Mouse (Mus musculus): ENCODE data around the gene Olfr1053. TPM values are rescaled to one million over a fixed set of nuclear protein-coding genes. Genes with fewer than 3 reads are reported as not detected.

Olfr1053 gene
- polyA plus RNA-seq, 2 experiments: not detected

Other genes starting within 250 kb of the Olfr1053 start
- gene Olfr1036, start 241.3 kb downstream of the Olfr1053 start, polyA plus RNA-seq (2012; rRNA removed): not detected in 2 replicates
- gene Olfr1036, start 241.3 kb downstream of the Olfr1053 start, polyA plus RNA-seq (2014; fragmentation: Nextera tagmentation; extraction: Ambion mirVana): not detected in 2 replicates
- not detected in 2 replicates for gene Olfr1037, start 227.9 kb downstream of the Olfr1053 start, polyA plus RNA-seq (2012; rRNA removed)
- gene Olfr1037, start 227.9 kb downstream of the Olfr1053 start, polyA plus RNA-seq (2014; fragmentation: Nextera tagmentation; extraction: Ambion mirVana): not detected in 2 replicates
- gene Olfr1039, start 179.4 kb downstream of the Olfr1053 start, polyA plus RNA-seq (2012; rRNA removed): not detected in 2 replicates
- gene Olfr1039, start 179.4 kb downstream of the Olfr1053 start, polyA plus RNA-seq (2014; fragmentation: Nextera tagmentation; extraction: Ambion mirVana): not detected in 2 replicates
- not detected in 2 replicates for gene Olfr1040, start 168.6 kb downstream of the Olfr1053 start, polyA plus RNA-seq (2012; rRNA removed)
- not detected in 2 replicates for gene Olfr1040, start 168.6 kb downstream of the Olfr1053 start, polyA plus RNA-seq (2014; fragmentation: Nextera tagmentation; extraction: Ambion mirVana)
- gene Olfr1042, start 153.4 kb downstream of the Olfr1053 start, polyA plus RNA-seq (2012; rRNA removed): not detected in 2 replicates
- gene Olfr1042, start 153.4 kb downstream of the Olfr1053 start, polyA plus RNA-seq (2014; fragmentation: Nextera tagmentation; extraction: Ambion mirVana): not detected in 2 replicates
- gene Olfr1043, start 147.8 kb downstream of the Olfr1053 start, polyA plus RNA-seq (2012; rRNA removed): not detected in 2 replicates
- not detected in 2 replicates for gene Olfr1043, start 147.8 kb downstream of the Olfr1053 start, polyA plus RNA-seq (2014; fragmentation: Nextera tagmentation; extraction: Ambion mirVana)
- not detected in 2 replicates for gene Olfr1044, start 137.5 kb downstream of the Olfr1053 start, polyA plus RNA-seq (2012; rRNA removed)
- not detected in 2 replicates for gene Olfr1044, start 137.5 kb downstream of the Olfr1053 start, polyA plus RNA-seq (2014; fragmentation: Nextera tagmentation; extraction: Ambion mirVana)
- not detected in 2 replicates for gene Olfr52, start 129.6 kb downstream of the Olfr1053 start, polyA plus RNA-seq (2012; rRNA removed)
- gene Olfr52, start 129.6 kb downstream of the Olfr1053 start, polyA plus RNA-seq (2014; fragmentation: Nextera tagmentation; extraction: Ambion mirVana): not detected in 2 replicates
- not detected in 2 replicates for gene Olfr1045, start 112.3 kb downstream of the Olfr1053 start, polyA plus RNA-seq (2012; rRNA removed)
- gene Olfr1045, start 112.3 kb downstream of the Olfr1053 start, polyA plus RNA-seq (2014; fragmentation: Nextera tagmentation; extraction: Ambion mirVana): not detected in 2 replicates
- not detected in 2 replicates for gene Olfr1046, start 96.0 kb downstream of the Olfr1053 start, polyA plus RNA-seq (2012; rRNA removed)
- not detected in 2 replicates for gene Olfr1046, start 96.0 kb downstream of the Olfr1053 start, polyA plus RNA-seq (2014; fragmentation: Nextera tagmentation; extraction: Ambion mirVana)
- not detected in 2 replicates for gene Olfr1047, start 83.9 kb downstream of the Olfr1053 start, polyA plus RNA-seq (2012; rRNA removed)
- gene Olfr1047, start 83.9 kb downstream of the Olfr1053 start, polyA plus RNA-seq (2014; fragmentation: Nextera tagmentation; extraction: Ambion mirVana): not detected in 2 replicates
- gene Olfr1048, start 75.0 kb downstream of the Olfr1053 start, polyA plus RNA-seq (2012; rRNA removed): not detected in 2 replicates
- gene Olfr1048, start 75.0 kb downstream of the Olfr1053 start, polyA plus RNA-seq (2014; fragmentation: Nextera tagmentation; extraction: Ambion mirVana): not detected in 2 replicates
- gene Olfr1049, start 57.0 kb downstream of the Olfr1053 start, polyA plus RNA-seq (2012; rRNA removed): not detected in 2 replicates
- not detected in 2 replicates for gene Olfr1049, start 57.0 kb downstream of the Olfr1053 start, polyA plus RNA-seq (2014; fragmentation: Nextera tagmentation; extraction: Ambion mirVana)
- not detected in 2 replicates for gene Olfr1051, start 36.2 kb downstream of the Olfr1053 start, polyA plus RNA-seq (2012; rRNA removed)
- not detected in 2 replicates for gene Olfr1051, start 36.2 kb downstream of the Olfr1053 start, polyA plus RNA-seq (2014; fragmentation: Nextera tagmentation; extraction: Ambion mirVana)
- gene Olfr1052, start 22.8 kb downstream of the Olfr1053 start, polyA plus RNA-seq (2012; rRNA removed): not detected in 2 replicates
- gene Olfr1052, start 22.8 kb downstream of the Olfr1053 start, polyA plus RNA-seq (2014; fragmentation: Nextera tagmentation; extraction: Ambion mirVana): not detected in 2 replicates
- not detected in 2 replicates for gene Olfr1054, start 20.1 kb upstream of the Olfr1053 start, polyA plus RNA-seq (2012; rRNA removed)
- not detected in 2 replicates for gene Olfr1054, start 20.1 kb upstream of the Olfr1053 start, polyA plus RNA-seq (2014; fragmentation: Nextera tagmentation; extraction: Ambion mirVana)
- not detected in 2 replicates for gene Olfr1055, start 35.0 kb upstream of the Olfr1053 start, polyA plus RNA-seq (2012; rRNA removed)
- not detected in 2 replicates for gene Olfr1055, start 35.0 kb upstream of the Olfr1053 start, polyA plus RNA-seq (2014; fragmentation: Nextera tagmentation; extraction: Ambion mirVana)
- not detected in 2 replicates for gene Olfr1056, start 47.2 kb upstream of the Olfr1053 start, polyA plus RNA-seq (2012; rRNA removed)
- gene Olfr1056, start 47.2 kb upstream of the Olfr1053 start, polyA plus RNA-seq (2014; fragmentation: Nextera tagmentation; extraction: Ambion mirVana): not detected in 2 replicates
- gene Olfr1057, start 63.1 kb upstream of the Olfr1053 start, polyA plus RNA-seq (2012; rRNA removed): not detected in 2 replicates
- not detected in 2 replicates for gene Olfr1057, start 63.1 kb upstream of the Olfr1053 start, polyA plus RNA-seq (2014; fragmentation: Nextera tagmentation; extraction: Ambion mirVana)
- not detected in 2 replicates for gene Olfr1058, start 73.3 kb upstream of the Olfr1053 start, polyA plus RNA-seq (2012; rRNA removed)
- gene Olfr1058, start 73.3 kb upstream of the Olfr1053 start, polyA plus RNA-seq (2014; fragmentation: Nextera tagmentation; extraction: Ambion mirVana): not detected in 2 replicates
- not detected in 2 replicates for gene Olfr1061, start 98.8 kb upstream of the Olfr1053 start, polyA plus RNA-seq (2012; rRNA removed)
- gene Olfr1061, start 98.8 kb upstream of the Olfr1053 start, polyA plus RNA-seq (2014; fragmentation: Nextera tagmentation; extraction: Ambion mirVana): not detected in 2 replicates
- gene Olfr1062, start 111.5 kb upstream of the Olfr1053 start, polyA plus RNA-seq (2012; rRNA removed): not detected in 2 replicates
- gene Olfr1062, start 111.5 kb upstream of the Olfr1053 start, polyA plus RNA-seq (2014; fragmentation: Nextera tagmentation; extraction: Ambion mirVana): not detected in 2 replicates
- not detected in 2 replicates for gene Olfr1065, start 135.3 kb upstream of the Olfr1053 start, polyA plus RNA-seq (2012; rRNA removed)
- gene Olfr1065, start 135.3 kb upstream of the Olfr1053 start, polyA plus RNA-seq (2014; fragmentation: Nextera tagmentation; extraction: Ambion mirVana): not detected in 2 replicates
- gene Olfr1066, start 141.0 kb upstream of the Olfr1053 start, polyA plus RNA-seq (2012; rRNA removed): not detected in 2 replicates
- gene Olfr1066, start 141.0 kb upstream of the Olfr1053 start, polyA plus RNA-seq (2014; fragmentation: Nextera tagmentation; extraction: Ambion mirVana): not detected in 2 replicates
- not detected in 2 replicates for gene Olfr228, start 172.1 kb upstream of the Olfr1053 start, polyA plus RNA-seq (2012; rRNA removed)
- gene Olfr228, start 172.1 kb upstream of the Olfr1053 start, polyA plus RNA-seq (2014; fragmentation: Nextera tagmentation; extraction: Ambion mirVana): not detected in 2 replicates
- not detected in 2 replicates for gene Olfr1076, start 193.2 kb upstream of the Olfr1053 start, polyA plus RNA-seq (2012; rRNA removed)
- gene Olfr1076, start 193.2 kb upstream of the Olfr1053 start, polyA plus RNA-seq (2014; fragmentation: Nextera tagmentation; extraction: Ambion mirVana): not detected in 2 replicates
- not detected in 2 replicates for gene Olfr1079, start 227.2 kb upstream of the Olfr1053 start, polyA plus RNA-seq (2012; rRNA removed)
- not detected in 2 replicates for gene Olfr1079, start 227.2 kb upstream of the Olfr1053 start, polyA plus RNA-seq (2014; fragmentation: Nextera tagmentation; extraction: Ambion mirVana)
- not detected in 2 replicates for gene Olfr1080, start 243.0 kb upstream of the Olfr1053 start, polyA plus RNA-seq (2012; rRNA removed)
- gene Olfr1080, start 243.0 kb upstream of the Olfr1053 start, polyA plus RNA-seq (2014; fragmentation: Nextera tagmentation; extraction: Ambion mirVana): not detected in 2 replicates